Mouse (Mus musculus): ENCODE results near the gene Gm4737. TPM values are rescaled to one million over a fixed set of nuclear protein-coding genes. Genes with fewer than 3 reads are reported as not detected.
"Not testable (repeated sequence)": the region's sequence is repeated elsewhere in the genome, so short reads cannot be mapped to it uniquely, and the experiment has no call there.

The Gm4737 gene
- 2.4 and 2.7 TPM in 2 replicates for polyA plus RNA-seq (2014; fragmentation: Nextera tagmentation; extraction: Ambion mirVana)

DNA sequence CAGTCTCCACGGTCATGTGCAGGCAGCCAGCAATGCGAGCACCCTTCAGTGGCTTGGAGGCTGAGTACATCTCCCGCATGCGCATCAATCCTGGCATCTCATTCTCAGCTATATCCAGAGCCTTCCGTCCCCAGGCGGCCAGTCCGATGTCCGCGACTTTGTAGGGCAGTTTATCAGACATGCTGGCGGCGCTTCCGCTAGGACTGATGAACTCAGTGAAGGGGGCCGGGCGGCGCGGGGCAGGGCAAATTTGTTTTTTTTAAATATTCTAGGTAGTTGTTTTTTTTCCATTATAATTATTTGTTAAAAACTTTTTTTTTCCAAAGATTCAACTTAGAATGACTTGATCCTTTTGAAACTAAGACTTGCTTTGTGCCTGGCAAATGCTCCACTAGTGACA, at the start of gene Gm4737:
Gene Gm4737, minus strand, starts transcription at position 246 of the 400 bp plus-strand sequence.
- not testable (repeated sequence) for H3K4me1 ChIP-seq (ENCODE audit: control insufficient read depth, insufficient read depth, low read length); ATAC-seq (ENCODE audit: low FRiP score); H3K4me3 ChIP-seq (ENCODE audit: low read depth, low read length); H3K9me3 ChIP-seq (ENCODE audit: control insufficient read depth, low read length); H3K9ac ChIP-seq (ENCODE audit: low read length); H3K27me3 ChIP-seq (ENCODE audit: control insufficient read depth, insufficient read depth, low read length); DNase-seq (ENCODE audit: low spot score, missing footprints); H3K36me3 ChIP-seq (ENCODE audit: control insufficient read depth, insufficient read depth, low read length); H3K4me2 ChIP-seq; H3K27ac ChIP-seq (ENCODE audit: low read depth, low read length)
- WGBS: 98% methylated on average over 8 of the region's 16 CpGs

DNA sequence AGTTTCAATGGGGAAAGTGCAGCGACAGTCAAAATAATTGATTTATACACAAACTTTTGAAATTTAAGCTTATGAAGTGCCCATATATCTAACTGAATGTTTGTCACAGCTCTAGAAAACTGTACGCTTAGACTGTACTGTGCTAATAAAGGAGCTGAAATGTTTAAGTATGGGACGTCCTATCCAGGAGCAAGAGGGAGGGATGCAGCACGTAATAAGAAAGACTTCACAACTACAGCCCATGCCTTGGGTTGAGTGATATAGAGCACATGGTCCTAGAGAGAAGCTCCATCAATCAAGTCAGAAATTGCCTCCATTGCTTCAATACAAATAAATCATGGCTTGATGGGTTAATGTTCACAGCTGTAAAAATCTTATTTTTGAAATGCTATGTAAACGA, 40.9 kb upstream of the Gm4737 start:
- no peak overlapping the region for H3K4me3 ChIP-seq (ENCODE audit: low read depth, low read length)

DNA sequence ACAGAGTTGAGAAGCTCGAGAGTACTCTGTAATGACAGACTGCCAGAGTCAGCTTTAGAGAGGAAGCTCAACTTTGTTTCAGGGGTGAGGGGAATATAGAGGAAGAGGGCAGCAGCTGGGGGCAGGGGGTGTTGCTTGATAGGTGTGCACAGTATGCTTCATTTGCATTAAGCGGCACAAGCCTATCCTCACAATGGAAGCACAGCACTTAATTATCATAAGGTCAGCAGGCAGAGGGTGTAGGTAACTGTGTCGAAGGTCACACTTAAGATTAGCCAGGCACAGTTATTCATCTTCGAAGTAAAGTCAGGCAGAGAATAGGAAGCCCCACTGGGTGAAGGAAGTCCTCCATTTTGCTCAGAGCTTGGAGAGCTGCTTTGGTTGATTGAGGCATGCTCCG, 28.2 kb upstream of the Gm4737 start:
- DNase-seq (ENCODE audit: low spot score, missing footprints): no peak
- no peak overlapping the region for H3K4me2 ChIP-seq
- no peaks in the 10 kb centered on the region for H3K9me3 ChIP-seq (ENCODE audit: control insufficient read depth, low read length)
- no peak overlapping the region for H3K9ac ChIP-seq (ENCODE audit: low read length)
- H3K27ac ChIP-seq (ENCODE audit: low read depth, low read length): no peak overlapping the region
- 80% methylated on average over 5 of the region's 5 CpGs for WGBS
- no peaks in the 10 kb centered on the region for H3K4me1 ChIP-seq (ENCODE audit: control insufficient read depth, insufficient read depth, low read length)
- no peak overlapping the region for H3K4me3 ChIP-seq (ENCODE audit: low read depth, low read length)
- no peaks in the 10 kb centered on the region for H3K27me3 ChIP-seq (ENCODE audit: control insufficient read depth, insufficient read depth, low read length)
- ATAC-seq (ENCODE audit: low FRiP score): no peak
- no peaks in the 10 kb centered on the region for H3K36me3 ChIP-seq (ENCODE audit: control insufficient read depth, insufficient read depth, low read length)

More for the DNA sequence above, 40.9 kb upstream of the Gm4737 start:
- H3K27ac ChIP-seq (ENCODE audit: low read depth, low read length): no peak overlapping the region
- 89% methylated on average over 5 of the region's 5 CpGs for WGBS
- H3K36me3 ChIP-seq (ENCODE audit: control insufficient read depth, insufficient read depth, low read length): no peaks in the 10 kb centered on the region
- H3K9me3 ChIP-seq (ENCODE audit: control insufficient read depth, low read length): no peaks in the 10 kb centered on the region
- H3K4me2 ChIP-seq: no peak overlapping the region
- H3K9ac ChIP-seq (ENCODE audit: low read length): no peak overlapping the region
- DNase-seq (ENCODE audit: low spot score, missing footprints) (no peak), ATAC-seq (ENCODE audit: low FRiP score) (no peak)
- H3K4me1 ChIP-seq (ENCODE audit: control insufficient read depth, insufficient read depth, low read length): no peaks in the 10 kb centered on the region
- no peaks in the 10 kb centered on the region for H3K27me3 ChIP-seq (ENCODE audit: control insufficient read depth, insufficient read depth, low read length)

DNA sequence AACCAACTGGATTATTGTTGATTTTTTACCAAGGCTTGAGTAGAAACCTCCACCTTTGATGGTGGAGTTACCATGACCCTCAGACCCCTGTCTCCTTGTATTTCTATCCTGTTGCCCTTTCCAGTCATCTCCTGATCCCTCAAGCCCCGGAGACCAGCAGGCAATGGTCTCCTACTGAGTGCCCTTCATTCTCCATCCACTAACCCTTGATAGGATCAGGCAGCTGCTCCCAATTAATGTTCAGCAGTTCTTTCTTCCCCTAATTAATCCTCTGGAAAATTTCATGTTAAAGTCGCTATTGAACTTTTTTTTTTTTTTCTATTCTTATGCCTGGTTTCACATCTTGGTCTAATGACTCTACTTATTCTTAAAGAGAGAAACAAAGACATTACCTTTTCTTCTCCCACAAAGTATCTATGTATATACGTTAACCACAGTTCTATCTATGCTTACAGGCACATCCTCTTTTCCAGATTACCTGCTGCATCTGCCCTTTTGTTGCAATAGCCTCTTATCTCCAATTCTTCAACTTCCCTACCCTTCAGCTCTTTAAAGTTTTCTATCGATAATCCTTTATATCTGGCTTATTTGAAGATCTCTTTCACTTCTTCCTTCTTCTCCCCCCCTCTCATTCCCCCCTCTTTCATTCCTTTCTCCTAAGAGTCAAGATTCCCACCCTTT, 23.4 kb upstream of the Gm4737 start:
- no peak overlapping the region for H3K4me3 ChIP-seq (ENCODE audit: low read depth, low read length)
- no peak for ATAC-seq (ENCODE audit: low FRiP score)
- no peaks in the 10 kb centered on the region for H3K4me1 ChIP-seq (ENCODE audit: control insufficient read depth, insufficient read depth, low read length)
- H3K9ac ChIP-seq (ENCODE audit: low read length): no peak overlapping the region
- WGBS: 48% methylated on average over 4 of the region's 4 CpGs
- DNase-seq (ENCODE audit: low spot score, missing footprints): no peak
- H3K36me3 ChIP-seq (ENCODE audit: control insufficient read depth, insufficient read depth, low read length): no peaks in the 10 kb centered on the region
- H3K27ac ChIP-seq (ENCODE audit: low read depth, low read length): no peak overlapping the region
- no peaks in the 10 kb centered on the region for H3K27me3 ChIP-seq (ENCODE audit: control insufficient read depth, insufficient read depth, low read length)
- no peaks in the 10 kb centered on the region for H3K9me3 ChIP-seq (ENCODE audit: control insufficient read depth, low read length)
- no peak overlapping the region for H3K4me2 ChIP-seq

DNA sequence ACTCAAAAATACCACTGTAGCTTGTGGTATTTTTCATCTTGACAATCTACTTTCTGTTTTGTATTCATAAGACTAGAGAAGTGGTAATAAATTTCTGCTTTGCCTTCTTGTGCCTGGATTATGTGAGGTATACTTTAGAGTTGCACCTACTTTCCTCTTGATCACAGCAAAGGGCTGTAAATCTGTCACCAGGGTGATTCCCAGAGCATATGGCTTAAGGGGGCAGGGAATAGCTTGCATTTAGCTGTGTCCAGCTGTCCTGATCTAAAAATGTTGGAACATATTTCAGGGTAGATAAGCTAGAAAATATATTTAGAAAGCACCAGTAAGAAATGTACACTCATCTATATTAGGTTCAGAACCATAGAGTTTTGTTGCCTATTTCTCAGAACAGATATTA, 18.2 kb upstream of the Gm4737 start:
- H3K4me2 ChIP-seq: no peak overlapping the region
- H3K4me3 ChIP-seq (ENCODE audit: low read depth, low read length): no peak overlapping the region
- no peaks in the 10 kb centered on the region for H3K4me1 ChIP-seq (ENCODE audit: control insufficient read depth, insufficient read depth, low read length)
- DNase-seq (ENCODE audit: low spot score, missing footprints) (no peak), ATAC-seq (ENCODE audit: low FRiP score) (no peak)
- H3K9ac ChIP-seq (ENCODE audit: low read length): no peak overlapping the region
- H3K27ac ChIP-seq (ENCODE audit: low read depth, low read length): no peak overlapping the region
- H3K27me3 ChIP-seq (ENCODE audit: control insufficient read depth, insufficient read depth, low read length): no peaks in the 10 kb centered on the region
- peaks cover 6% of the 10 kb centered on the region; the same call in 1 of the 2 replicates for H3K9me3 ChIP-seq (ENCODE audit: control insufficient read depth, low read length)
- no peaks in the 10 kb centered on the region for H3K36me3 ChIP-seq (ENCODE audit: control insufficient read depth, insufficient read depth, low read length)

DNA sequence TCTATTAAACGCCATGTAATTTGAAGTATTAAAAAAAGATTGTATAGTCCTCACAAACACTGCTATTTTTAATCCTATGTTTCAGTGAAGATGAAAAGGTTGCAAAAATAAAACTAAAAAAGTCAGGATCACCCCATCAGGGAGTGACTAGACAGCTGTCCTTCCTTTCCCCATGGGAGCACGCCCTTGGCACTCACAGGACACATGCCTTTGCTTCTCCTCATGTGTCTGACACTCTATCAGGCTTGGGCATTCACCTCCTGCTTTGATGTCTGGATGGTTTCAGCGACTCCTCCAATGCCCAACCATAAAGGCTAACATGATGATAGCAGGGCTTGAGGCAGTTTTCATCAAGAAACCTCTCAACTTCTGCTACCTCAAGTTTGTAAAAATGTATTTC, 12.1 kb upstream of the Gm4737 start:
- 86% methylated on average over 3 of the region's 3 CpGs for WGBS
- Histone ChIP-seq H3K4me3 (ENCODE audit: low read depth, low read length) (no peak overlapping the region), H3K9me3 (ENCODE audit: control insufficient read depth, low read length) (peaks cover 5% of the 10 kb centered on the region; the same call in 1 of the 2 replicates), H3K4me2 (no peak overlapping the region), H3K27me3 (ENCODE audit: control insufficient read depth, insufficient read depth, low read length) (no peaks in the 10 kb centered on the region), H3K9ac (ENCODE audit: low read length) (no peak overlapping the region), H3K36me3 (ENCODE audit: control insufficient read depth, insufficient read depth, low read length) (no peaks in the 10 kb centered on the region), H3K27ac (ENCODE audit: low read depth, low read length) (no peak overlapping the region), H3K4me1 (ENCODE audit: control insufficient read depth, insufficient read depth, low read length) (no peaks in the 10 kb centered on the region)
- ATAC-seq (ENCODE audit: low FRiP score) (no peak), DNase-seq (ENCODE audit: low spot score, missing footprints) (no peak)

DNA sequence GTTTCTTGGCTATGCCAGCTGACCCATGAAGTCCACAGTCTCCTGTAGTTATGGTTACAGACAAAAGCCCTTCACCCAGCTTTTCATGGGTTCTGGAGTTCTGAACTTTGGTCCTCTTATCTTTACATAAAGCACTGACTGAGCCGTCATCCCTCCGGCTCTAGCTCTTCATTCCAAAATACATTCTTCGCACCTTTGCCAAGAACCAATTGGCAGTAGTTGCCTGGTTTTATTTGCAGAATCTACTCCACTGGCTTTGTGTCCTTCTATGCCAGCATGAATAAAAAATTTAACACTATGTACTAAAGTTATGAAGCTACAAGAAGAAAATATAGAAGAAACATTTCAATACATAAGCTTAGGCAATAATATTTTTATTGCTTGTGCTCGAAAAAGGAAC, 10.4 kb upstream of the Gm4737 start:
- H3K27me3 ChIP-seq (ENCODE audit: control insufficient read depth, insufficient read depth, low read length): no peaks in the 10 kb centered on the region
- no peak overlapping the region for H3K9ac ChIP-seq (ENCODE audit: low read length)
- no peaks in the 10 kb centered on the region for H3K4me1 ChIP-seq (ENCODE audit: control insufficient read depth, insufficient read depth, low read length)
- 91% methylated on average over 4 of the region's 4 CpGs for WGBS
- no peak overlapping the region for H3K4me3 ChIP-seq (ENCODE audit: low read depth, low read length)
- DNase-seq (ENCODE audit: low spot score, missing footprints): no peak
- no peak overlapping the region for H3K4me2 ChIP-seq
- H3K9me3 ChIP-seq (ENCODE audit: control insufficient read depth, low read length): no peaks in the 10 kb centered on the region
- no peak overlapping the region for H3K27ac ChIP-seq (ENCODE audit: low read depth, low read length)
- no peak for ATAC-seq (ENCODE audit: low FRiP score)
- no peaks in the 10 kb centered on the region for H3K36me3 ChIP-seq (ENCODE audit: control insufficient read depth, insufficient read depth, low read length)

DNA sequence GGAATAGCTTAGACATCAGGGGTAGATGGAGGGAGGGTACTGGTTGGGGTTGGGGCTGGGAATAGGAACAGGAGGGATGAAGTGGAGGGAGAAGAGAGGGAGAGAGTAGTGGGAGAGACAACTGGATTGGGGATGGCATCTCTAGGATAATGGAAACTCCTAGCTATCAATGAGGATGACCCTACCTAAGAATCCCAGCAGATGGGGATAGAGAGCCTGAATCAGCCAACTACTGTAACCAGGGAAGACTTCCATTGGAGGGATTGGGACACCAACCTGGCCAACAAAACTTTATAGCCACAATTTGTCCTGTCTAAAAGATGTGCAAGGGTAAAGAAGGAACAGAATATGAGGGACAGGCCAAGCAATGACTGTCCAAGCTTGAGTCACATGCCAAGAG, 3.7 kb downstream of the Gm4737 start:
- DNase-seq (ENCODE audit: low spot score, missing footprints) (no peak), ATAC-seq (ENCODE audit: low FRiP score) (no peak)

DNA sequence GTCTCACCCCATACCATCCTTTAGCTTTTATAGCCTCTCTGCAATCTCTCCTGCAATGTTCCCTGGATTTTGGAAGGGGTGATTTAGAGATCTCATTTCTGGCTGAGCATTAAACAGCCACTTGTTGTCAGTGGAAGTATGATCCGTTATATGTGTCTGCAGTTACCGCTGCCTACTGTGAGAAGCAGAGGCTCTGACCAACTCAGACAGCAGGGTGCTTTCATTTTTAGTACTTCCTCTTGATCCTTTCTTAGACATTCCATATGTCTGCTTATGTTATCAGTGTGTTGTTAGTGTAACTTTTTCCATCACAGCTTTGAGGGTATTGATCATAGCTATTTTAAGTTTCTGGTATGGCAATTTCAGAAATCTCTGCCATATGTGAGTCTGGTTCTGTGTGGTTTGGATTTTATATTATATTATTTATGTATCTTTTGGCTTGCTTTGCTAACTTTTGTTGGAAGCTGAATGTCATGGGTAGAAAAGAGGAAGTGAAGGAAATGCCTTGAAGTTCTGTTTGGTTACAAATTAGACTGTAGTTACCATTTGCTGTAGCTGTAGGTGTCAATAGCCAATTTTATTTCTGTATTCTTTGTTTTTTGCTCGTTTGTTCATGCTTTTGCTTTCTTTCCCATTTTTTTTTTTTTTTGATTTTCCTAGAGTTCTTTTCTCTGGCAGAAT, 6.1 kb downstream of the Gm4737 start:
- Histone ChIP-seq H3K4me3 (ENCODE audit: low read depth, low read length) (no peak overlapping the region), H3K27me3 (ENCODE audit: control insufficient read depth, insufficient read depth, low read length) (no peaks in the 10 kb centered on the region), H3K36me3 (ENCODE audit: control insufficient read depth, insufficient read depth, low read length) (no peaks in the 10 kb centered on the region), H3K27ac (ENCODE audit: low read depth, low read length) (no peak overlapping the region), H3K4me1 (ENCODE audit: control insufficient read depth, insufficient read depth, low read length) (no peaks in the 10 kb centered on the region), H3K9me3 (ENCODE audit: control insufficient read depth, low read length) (no peaks in the 10 kb centered on the region), H3K9ac (ENCODE audit: low read length) (no peak overlapping the region), H3K4me2 (no peak overlapping the region)
- DNase-seq (ENCODE audit: low spot score, missing footprints): no peak
- no peak for ATAC-seq (ENCODE audit: low FRiP score)
- 68% methylated on average over 3 of the region's 3 CpGs for WGBS

More for the DNA sequence above, 3.7 kb downstream of the Gm4737 start:
- H3K9me3 ChIP-seq (ENCODE audit: control insufficient read depth, low read length): no peaks in the 10 kb centered on the region
- no peak overlapping the region for H3K27ac ChIP-seq (ENCODE audit: low read depth, low read length)
- no peak overlapping the region for H3K9ac ChIP-seq (ENCODE audit: low read length)
- no peaks in the 10 kb centered on the region for H3K36me3 ChIP-seq (ENCODE audit: control insufficient read depth, insufficient read depth, low read length)
- H3K27me3 ChIP-seq (ENCODE audit: control insufficient read depth, insufficient read depth, low read length): no peaks in the 10 kb centered on the region
- no peak overlapping the region for H3K4me2 ChIP-seq
- no peak overlapping the region for H3K4me3 ChIP-seq (ENCODE audit: low read depth, low read length)
- no peaks in the 10 kb centered on the region for H3K4me1 ChIP-seq (ENCODE audit: control insufficient read depth, insufficient read depth, low read length)

Measured in midbrain, embryonic 11.5 days (tissue).